Mouse (Mus musculus) hindbrain, embryonic 14.5 days (tissue): ENCODE results near the gene Lats1. TPM values are rescaled to one million over a fixed set of nuclear protein-coding genes. Genes with fewer than 3 reads are reported as not detected.
A peak's percentile ranks its signal among the peaks of the same experiment; 100 is the strongest.

ENCODE experiments used
- ATAC-seq: fragments of 200-750 bp; cut with Nextera tagmentation; 2 replicates; pipeline ENCODE4 v1.8.0; 2017; ENCODE audit warnings: moderate number of reproducible peaks, mild to moderate bottlenecking, moderate TSS enrichment, moderate library complexity; ENCODE audit not compliant: low FRiP score
- DNase-seq: peaks from one replicate; pipeline ENCODE4 v3.0.0-alpha.2; 2015; ENCODE audit warnings: low spot score
- H3K27ac ChIP-seq: fragments of 300-500 bp; sonication (generic); 2 replicates; pipeline ENCODE4 v1.5.1; 2014; ENCODE audit warnings: mild to moderate bottlenecking, moderate library complexity
- H3K27me3 ChIP-seq: fragments of 300-500 bp; sonication (generic); 2 replicates; pipeline ENCODE4 v1.6.1; 2014; ENCODE audit warnings: mild to moderate bottlenecking, low read length, mixed read lengths; ENCODE audit not compliant: control insufficient read depth, insufficient read depth
- H3K36me3 ChIP-seq: fragments of 300-500 bp; sonication (generic); replicated peaks from 2 replicates; pipeline ENCODE4 v1.6.1; 2014; ENCODE audit not compliant: control insufficient read depth, insufficient read depth
- H3K4me1 ChIP-seq: fragments of 300-500 bp; sonication (generic); replicated peaks from 2 replicates; pipeline ENCODE4 v1.6.1; 2014; ENCODE audit warnings: antibody characterized with exemption, low read length, mixed read lengths; ENCODE audit not compliant: control insufficient read depth, insufficient read depth
- H3K4me2 ChIP-seq: fragments of 300-500 bp; sonication (generic); replicated peaks from 2 replicates; pipeline ENCODE4 v1.6.1; 2014; ENCODE audit warnings: mild to moderate bottlenecking, moderate library complexity
- H3K4me3 ChIP-seq: fragments of 300-500 bp; sonication (generic); replicated peaks from 2 replicates; pipeline ENCODE4 v1.5.1; 2014; ENCODE audit warnings: mild to moderate bottlenecking, low read length
- H3K9ac ChIP-seq: fragments of 300-500 bp; sonication (generic); 2 replicates; pipeline ENCODE4 v1.6.1; 2014
- H3K9me3 ChIP-seq: fragments of 300-500 bp; sonication (generic); 2 replicates; pipeline ENCODE4 v1.6.1; 2016; ENCODE audit warnings: low read length; ENCODE audit not compliant: control insufficient read depth
- WGBS: fragments of 180-500 bp; shearing (Covaris S2); extraction: QIAGEN DNeasy Blood & Tissue Kit; methylation state at CpG from one replicate; pipeline ENCODE4 v1.1.7; 2014; 5-methylcytosine and 5-hydroxymethylcytosine counted together
- polyA plus RNA-seq: library from polyadenylated mRNA; unstranded; fragments of >200 nt; fragmentation: Nextera tagmentation; extraction: Ambion mirVana; gene quantifications from 2 replicates; pipeline ENCODE4 v1.2.1, GENCODE M21; 2014

Lats1 gene
- 17.7 and 17.8 TPM in 2 replicates for polyA plus RNA-seq

GRCm38 (mm10) chr10:7680731-7681301 lies at the start of gene Lats1, which contains the start of gene Pcmt1:
Gene Lats1 (plus strand): TSS chr10:7681214.
Gene Pcmt1 (minus strand): TSS chr10:7681136.
- Histone ChIP-seq H3K4me2 (peak within 1 kb of the TSS; percentile 95), H3K27me3 (no peaks in the 10 kb centered on the region), H3K9me3 (no peaks in the 10 kb centered on the region), H3K4me3 (peak within 1 kb of the TSS; percentile 95), H3K27ac (peak within 1 kb of the TSS; percentile 95), H3K36me3 (peaks cover 35% of the 10 kb centered on the region), H3K9ac (peak within 1 kb of the TSS; percentile 97), H3K4me1 (peaks cover 35% of the 10 kb centered on the region)
- under 1% methylated on average over 65 of the region's 65 CpGs for WGBS
- DNase-seq (peak; percentile 87), ATAC-seq (peak; percentile 88)

GRCm38 (mm10) chr10:7640366-7640765 lies 40.6 kb upstream of the Lats1 start:
- Histone ChIP-seq H3K27ac (no peak overlapping the region), H3K36me3 (peaks cover 73% of the 10 kb centered on the region), H3K27me3 (no peaks in the 10 kb centered on the region), H3K9ac (no peak overlapping the region), H3K4me2 (no peak overlapping the region), H3K9me3 (no peaks in the 10 kb centered on the region), H3K4me1 (no peaks in the 10 kb centered on the region), H3K4me3 (no peak overlapping the region)
- 96% methylated on average over 12 of the region's 12 CpGs for WGBS
- no peak for DNase-seq
- ATAC-seq, result no peak

GRCm38 (mm10) chr10:7645911-7646310 lies 35.1 kb upstream of the Lats1 start:
- H3K36me3 ChIP-seq, result peaks cover 59% of the 10 kb centered on the region

GRCm38 (mm10) chr10:7649059-7649458 lies 32.0 kb upstream of the Lats1 start:
- Histone ChIP-seq H3K27ac (no peak overlapping the region), H3K9me3 (no peaks in the 10 kb centered on the region), H3K4me1 (no peaks in the 10 kb centered on the region), H3K27me3 (no peaks in the 10 kb centered on the region), H3K4me2 (no peak overlapping the region), H3K9ac (no peak overlapping the region), H3K4me3 (no peak overlapping the region), H3K36me3 (peaks cover 33% of the 10 kb centered on the region)
- ATAC-seq (no peak), DNase-seq (no peak)
- 83% methylated on average over 4 of the region's 4 CpGs for WGBS

More at GRCm38 (mm10) chr10:7645911-7646310, 35.1 kb upstream of the Lats1 start:
- H3K4me2 ChIP-seq, result no peak overlapping the region
- H3K27me3 ChIP-seq, result no peaks in the 10 kb centered on the region
- ATAC-seq, result no peak
- no peaks in the 10 kb centered on the region for H3K4me1 ChIP-seq
- no peak for DNase-seq
- H3K9ac ChIP-seq, result no peak overlapping the region
- WGBS, result 81% methylated on average over 2 of the region's 2 CpGs
- H3K9me3 ChIP-seq, result no peaks in the 10 kb centered on the region
- H3K27ac ChIP-seq, result no peak overlapping the region
- no peak overlapping the region for H3K4me3 ChIP-seq

- H3K9me3 ChIP-seq, result no peaks in the 10 kb centered on the region
- H3K27ac ChIP-seq, result no peak overlapping the region
- no peaks in the 10 kb centered on the region for H3K4me1 ChIP-seq
- no peak overlapping the region for H3K4me3 ChIP-seq
- H3K9ac ChIP-seq, result no peak overlapping the region
- DNase-seq, result no peak
- ATAC-seq, result no peak
- no peaks in the 10 kb centered on the region for H3K27me3 ChIP-seq
- 95% methylated on average over 2 of the region's 2 CpGs for WGBS
- H3K4me2 ChIP-seq, result no peak overlapping the region
- peaks cover 25% of the 10 kb centered on the region for H3K36me3 ChIP-seq
Observed at GRCm38 (mm10) chr10:7651057-7651456, 30.0 kb upstream of the Lats1 start.

GRCm38 (mm10) chr10:7662471-7663141 lies 18.4 kb upstream of the Lats1 start:
- ATAC-seq (peak; percentile 77), DNase-seq (peak; percentile 61)
- H3K27ac ChIP-seq, result peak overlapping the region; percentile 97
- WGBS, result under 1% methylated on average over 44 of the region's 44 CpGs
- peak overlapping the region; percentile 65 for H3K4me3 ChIP-seq
- H3K4me1 ChIP-seq, result peaks cover 8% of the 10 kb centered on the region
- peak overlapping the region; percentile 70 for H3K4me2 ChIP-seq
- no peaks in the 10 kb centered on the region for H3K9me3 ChIP-seq
- H3K27me3 ChIP-seq, result no peaks in the 10 kb centered on the region
- H3K9ac ChIP-seq, result peak overlapping the region; percentile 92
- no peaks in the 10 kb centered on the region for H3K36me3 ChIP-seq

- peak overlapping the region; percentile 70 for H3K4me2 ChIP-seq
- H3K36me3 ChIP-seq, result no peaks in the 10 kb centered on the region
- peak; percentile 92 for DNase-seq
- 1% methylated on average over 64 of the region's 64 CpGs for WGBS
- H3K27me3 ChIP-seq, result no peaks in the 10 kb centered on the region
- H3K9ac ChIP-seq, result peak overlapping the region; percentile 92
- H3K9me3 ChIP-seq, result no peaks in the 10 kb centered on the region
- ATAC-seq, result peak; percentile 94
- peak overlapping the region; percentile 97 for H3K27ac ChIP-seq
- H3K4me3 ChIP-seq, result peak overlapping the region; percentile 65
- peaks cover 15% of the 10 kb centered on the region for H3K4me1 ChIP-seq
Observed at GRCm38 (mm10) chr10:7663159-7664026, 17.6 kb upstream of the Lats1 start.

GRCm38 (mm10) chr10:7664027-7664526 lies 16.9 kb upstream of the Lats1 start:
- Histone ChIP-seq H3K36me3 (no peaks in the 10 kb centered on the region), H3K9me3 (no peaks in the 10 kb centered on the region), H3K4me1 (peaks cover 15% of the 10 kb centered on the region), H3K27me3 (no peaks in the 10 kb centered on the region), H3K27ac (peak overlapping the region; percentile 97), H3K9ac (peak overlapping the region; percentile 92), H3K4me3 (peak overlapping the region; percentile 65), H3K4me2 (peak overlapping the region; percentile 70)
- ATAC-seq (no peak), DNase-seq (no peak)
- 77% methylated on average over 6 of the region's 6 CpGs for WGBS

- H3K27ac ChIP-seq, result no peak overlapping the region
- H3K27me3 ChIP-seq, result no peaks in the 10 kb centered on the region
- no peak overlapping the region for H3K4me3 ChIP-seq
- WGBS, result 91% methylated on average over 1 of the region's 1 CpGs
- no peaks in the 10 kb centered on the region for H3K9me3 ChIP-seq
- H3K4me2 ChIP-seq, result no peak overlapping the region
- H3K4me1 ChIP-seq, result peaks cover 15% of the 10 kb centered on the region
- peaks cover 2% of the 10 kb centered on the region for H3K36me3 ChIP-seq
- no peak overlapping the region for H3K9ac ChIP-seq
- ATAC-seq (no peak), DNase-seq (no peak)
Observed at GRCm38 (mm10) chr10:7664889-7665288, 16.1 kb upstream of the Lats1 start.
